Mouse (Mus musculus) kidney, adult 2 months (tissue): ENCODE data around the gene Ppp3ca.

Experiments used
- CTCF ChIP-seq: fragments of 200-500 bp; conservative IDR thresholded peaks from 2 replicates; pipeline ENCODE4 v1.5.1; 2011; ENCODE audit warnings: low read depth, mild to moderate bottlenecking, control low read depth, low read length, moderate library complexity, mixed read lengths; ENCODE audit not compliant: insufficient read depth, insufficient read length
- POLR2A ChIP-seq: fragments of 200-500 bp; IDR thresholded peaks from one replicate; pipeline ENCODE4 v1.6.1; 2011; ENCODE audit warnings: low read depth, low read length, control low read depth

- TF ChIP-seq CTCF (no peak), POLR2A (no peak)
Observed at GRCm38 (mm10) chr3:136774196-136774595, 104.3 kb downstream of the Ppp3ca start.
